Mouse (Mus musculus): ENCODE measurements around the gene Akirin1.
A peak's percentile ranks its signal among the peaks of the same experiment; 100 is the strongest.

The Akirin1 gene

GRCm38 (mm10) chr4:123750152-123750651 is at the start of gene Akirin1:
Gene Akirin1 (minus strand): TSS chr4:123750345.
- peak; percentile 96 for DNase-seq (ENCODE audit: low spot score)

- peak; percentile 45 for DNase-seq (ENCODE audit: low spot score)
Observed at GRCm38 (mm10) chr4:123797856-123798255, 47.7 kb upstream of the Akirin1 start.

GRCm38 (mm10) chr4:123797403-123797802 is 47.3 kb upstream of the Akirin1 start:
- DNase-seq (ENCODE audit: low spot score), result no peak

GRCm38 (mm10) chr4:123795057-123795456 is 44.9 kb upstream of the Akirin1 start:
- DNase-seq (ENCODE audit: low spot score), result no peak

GRCm38 (mm10) chr4:123793136-123793535 is 43.0 kb upstream of the Akirin1 start:
- no peak for DNase-seq (ENCODE audit: low spot score)

GRCm38 (mm10) chr4:123792666-123793065 is 42.5 kb upstream of the Akirin1 start:
- DNase-seq (ENCODE audit: low spot score), result no peak

- peak; percentile 15 for DNase-seq (ENCODE audit: low spot score)
Observed at GRCm38 (mm10) chr4:123787191-123787985, 37.2 kb upstream of the Akirin1 start, which contains the start of gene Rhbdl2. Gene Rhbdl2 (plus strand): TSS chr4:123787874.

GRCm38 (mm10) chr4:123768234-123768633 is 18.1 kb upstream of the Akirin1 start:
- no peak for DNase-seq (ENCODE audit: low spot score)

GRCm38 (mm10) chr4:123767807-123768206 is 17.7 kb upstream of the Akirin1 start:
- DNase-seq (ENCODE audit: low spot score), result no peak

GRCm38 (mm10) chr4:123765071-123765470 is 14.9 kb upstream of the Akirin1 start:
- no peak for DNase-seq (ENCODE audit: low spot score)

- peak; percentile 42 for DNase-seq (ENCODE audit: low spot score)
Observed at GRCm38 (mm10) chr4:123758306-123758705, 8.2 kb upstream of the Akirin1 start.

- peak; percentile 26 for DNase-seq (ENCODE audit: low spot score)
Observed at GRCm38 (mm10) chr4:123750707-123751312, 665 bp upstream of the Akirin1 start.

- DNase-seq (ENCODE audit: low spot score), result peak; percentile 18
Observed at GRCm38 (mm10) chr4:123749484-123750130, 538 bp downstream of the Akirin1 start.

GRCm38 (mm10) chr4:123748726-123749415 is 1.3 kb downstream of the Akirin1 start:
- no peak for DNase-seq (ENCODE audit: low spot score)

GRCm38 (mm10) chr4:123745221-123745775 is 4.8 kb downstream of the Akirin1 start:
- no peak for DNase-seq (ENCODE audit: low spot score)

- no peak for DNase-seq (ENCODE audit: low spot score)
Observed at GRCm38 (mm10) chr4:123742891-123743290, 7.3 kb downstream of the Akirin1 start.

- no peak for DNase-seq (ENCODE audit: low spot score)
Observed at GRCm38 (mm10) chr4:123738708-123739107, 11.4 kb downstream of the Akirin1 start.

- no peak for DNase-seq (ENCODE audit: low spot score)
Observed at GRCm38 (mm10) chr4:123733532-123733931, 16.6 kb downstream of the Akirin1 start.

- no peak for DNase-seq (ENCODE audit: low spot score)
Observed at GRCm38 (mm10) chr4:123732921-123733320, 17.2 kb downstream of the Akirin1 start.

- no peak for DNase-seq (ENCODE audit: low spot score)
Observed at GRCm38 (mm10) chr4:123732163-123732910, 17.8 kb downstream of the Akirin1 start.

- DNase-seq (ENCODE audit: low spot score), result no peak
Observed at GRCm38 (mm10) chr4:123721761-123722160, 28.4 kb downstream of the Akirin1 start.

All from embryo, embryonic 10 days (tissue).